Mouse (Mus musculus) E14TG2a.4 (cell line): ENCODE measurements around the gene Rtl3.

Experiments used
- H3K27me3 ChIP-seq: 2 replicates; pipeline ENCODE4 v1.6.1; 2014; ENCODE audit warnings: low read length, control low read depth; ENCODE audit not compliant: insufficient read depth
- H3K36me3 ChIP-seq: 2 replicates; pipeline ENCODE4 v1.6.1; 2014; ENCODE audit warnings: low read length, control low read depth; ENCODE audit not compliant: insufficient read depth
- H3K4me1 ChIP-seq: replicated peaks from 2 replicates; pipeline ENCODE4 v1.6.1; 2014; ENCODE audit warnings: low read depth, low read length, control low read depth
- H3K4me3 ChIP-seq: replicated peaks from 2 replicates; pipeline ENCODE4 v1.5.1; 2014; ENCODE audit warnings: mild to moderate bottlenecking, low read length
- H3K9me3 ChIP-seq: 2 replicates; pipeline ENCODE4 v1.6.1; 2014; ENCODE audit warnings: low read length, control low read depth
- CTCF ChIP-seq: conservative IDR thresholded peaks from 2 replicates; pipeline ENCODE4 v1.5.1; 2014; ENCODE audit warnings: low read length
- NANOG ChIP-seq: IDR thresholded peaks from 2 replicates; pipeline ENCODE4 v1.6.1; 2014; ENCODE audit warnings: borderline replicate concordance, low read length, mixed read lengths
- POU5F1 ChIP-seq: IDR thresholded peaks from 2 replicates; pipeline ENCODE4 v1.6.1; 2014; ENCODE audit warnings: low read length, borderline replicate concordance

Gene Rtl3

GRCm38 (mm10) chrX:106840409-106840808, at the start of gene Rtl3:
Gene Rtl3, minus strand, starts transcription at chrX:106840644.
- Histone ChIP-seq H3K4me3 (no peak within 1 kb of the TSS), H3K27me3 (peaks cover 2% of the 10 kb centered on the region; the same call in 1 of the 2 replicates)
- TF ChIP-seq CTCF (no peak), POU5F1 (no peak), NANOG (no peak)

DNA sequence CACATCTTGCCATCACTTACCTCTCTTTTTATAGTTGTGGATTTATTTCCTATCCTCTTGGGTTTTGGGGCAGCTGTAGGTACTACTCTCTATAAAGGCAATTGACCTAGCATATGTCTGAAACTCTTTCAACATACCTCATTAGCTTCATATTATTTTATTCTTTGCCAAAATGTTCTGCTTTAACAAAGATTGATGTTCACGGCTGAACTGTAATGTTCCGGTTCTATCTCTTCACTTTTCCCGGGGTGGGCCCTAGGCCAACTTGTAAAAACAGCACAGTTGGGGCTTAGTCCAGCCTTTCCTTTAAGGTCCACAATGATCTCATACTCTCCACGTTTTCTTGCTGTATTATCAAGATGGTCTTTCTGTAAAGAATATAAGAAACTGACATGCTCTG, 31.9 kb upstream of the Rtl3 start:
- TF ChIP-seq CTCF (no peak), POU5F1 (no peak), NANOG (no peak)
- Histone ChIP-seq H3K27me3 (no peaks in the 10 kb centered on the region), H3K9me3 (no peaks in the 10 kb centered on the region), H3K4me1 (no peaks in the 10 kb centered on the region), H3K36me3 (no peaks in the 10 kb centered on the region), H3K4me3 (no peak overlapping the region)

More at GRCm38 (mm10) chrX:106840409-106840808, at the start of gene Rtl3:
- no peaks in the 10 kb centered on the region for H3K9me3 ChIP-seq
- H3K4me1 ChIP-seq, result no peaks in the 10 kb centered on the region
- no peaks in the 10 kb centered on the region for H3K36me3 ChIP-seq

DNA sequence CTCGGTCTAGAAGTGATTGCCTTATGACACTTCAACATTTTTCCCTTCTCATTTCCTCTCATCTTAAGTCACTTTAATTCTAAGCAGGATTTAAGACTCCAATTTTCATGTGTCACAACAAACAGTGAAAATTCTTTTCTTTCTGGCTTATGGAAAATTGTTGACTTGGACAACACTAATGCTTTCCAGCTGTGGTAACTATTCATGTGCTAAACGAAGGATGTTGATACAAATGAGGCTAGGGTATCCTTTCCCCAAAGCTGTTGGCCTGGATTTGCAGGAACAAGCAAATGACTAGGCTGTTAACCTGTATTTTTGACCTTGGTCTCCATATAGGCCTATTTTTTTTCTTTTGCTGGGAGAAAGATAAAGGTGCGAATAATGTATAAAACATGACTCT, 31.4 kb upstream of the Rtl3 start:
- Histone ChIP-seq H3K9me3 (no peaks in the 10 kb centered on the region), H3K27me3 (no peaks in the 10 kb centered on the region), H3K36me3 (no peaks in the 10 kb centered on the region), H3K4me1 (no peaks in the 10 kb centered on the region), H3K4me3 (no peak overlapping the region)
- TF ChIP-seq POU5F1, result no peak

DNA sequence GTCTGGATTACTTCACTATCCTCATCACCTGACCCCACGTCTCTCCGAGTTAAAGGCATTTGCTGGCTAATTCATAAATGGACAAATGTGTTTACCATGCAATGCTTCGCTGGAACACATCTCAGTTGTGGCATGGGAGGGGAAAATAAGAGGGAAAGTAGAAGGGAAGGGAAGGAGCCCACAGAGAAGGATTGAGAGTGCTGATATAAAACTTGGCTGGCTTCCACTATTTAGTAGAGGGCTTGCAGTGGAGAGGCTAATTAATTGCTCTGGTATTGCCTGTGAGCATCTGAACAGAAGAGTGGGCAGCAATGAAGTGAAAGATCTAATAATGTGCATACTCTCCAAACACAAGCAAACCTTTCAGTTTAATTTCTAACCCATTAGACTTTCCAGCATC, 31.0 kb upstream of the Rtl3 start:
- Histone ChIP-seq H3K4me1 (no peaks in the 10 kb centered on the region), H3K27me3 (no peaks in the 10 kb centered on the region), H3K4me3 (no peak overlapping the region), H3K36me3 (no peaks in the 10 kb centered on the region), H3K9me3 (no peaks in the 10 kb centered on the region)
- TF ChIP-seq NANOG (no peak), POU5F1 (no peak), CTCF (no peak)

GRCm38 (mm10) chrX:106853523-106854300, 13.3 kb upstream of the Rtl3 start:
- H3K4me1 ChIP-seq, result no peaks in the 10 kb centered on the region
- H3K4me3 ChIP-seq, result no peak overlapping the region
- no peak for TF ChIP-seq NANOG
- no peak for TF ChIP-seq POU5F1
- TF ChIP-seq CTCF, result no peak
- no peaks in the 10 kb centered on the region for H3K27me3 ChIP-seq
- no peaks in the 10 kb centered on the region for H3K9me3 ChIP-seq
- no peaks in the 10 kb centered on the region for H3K36me3 ChIP-seq

GRCm38 (mm10) chrX:106839591-106839990, 853 bp downstream of the Rtl3 start:
- Histone ChIP-seq H3K4me3 (no peak overlapping the region), H3K4me1 (no peaks in the 10 kb centered on the region), H3K27me3 (peaks cover 2% of the 10 kb centered on the region; the same call in 1 of the 2 replicates), H3K36me3 (no peaks in the 10 kb centered on the region), H3K9me3 (no peaks in the 10 kb centered on the region)
- no peak for TF ChIP-seq CTCF
- no peak for TF ChIP-seq POU5F1
- no peak for TF ChIP-seq NANOG

DNA sequence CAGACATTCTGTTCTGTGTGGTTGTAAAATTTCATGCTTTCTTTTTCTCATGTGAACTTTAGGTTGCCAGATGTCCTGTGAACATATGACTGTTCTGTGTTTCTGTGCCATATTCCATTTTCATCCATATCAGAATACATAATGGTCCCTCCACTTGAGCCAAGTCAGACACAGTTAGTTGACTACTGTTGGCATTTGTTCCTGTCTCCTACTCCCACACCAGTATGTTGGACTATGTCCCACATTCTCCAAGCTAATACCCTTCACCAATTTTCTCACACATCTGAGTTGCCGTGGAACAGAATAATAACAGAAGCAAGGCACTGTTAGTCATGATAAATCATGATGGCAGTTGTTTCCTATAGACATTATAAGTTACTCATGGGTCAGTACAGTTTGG, 9.9 kb downstream of the Rtl3 start:
- Histone ChIP-seq H3K9me3 (no peaks in the 10 kb centered on the region), H3K4me1 (no peaks in the 10 kb centered on the region), H3K27me3 (no peaks in the 10 kb centered on the region), H3K36me3 (no peaks in the 10 kb centered on the region), H3K4me3 (no peak overlapping the region)
- TF ChIP-seq NANOG, result no peak
- TF ChIP-seq POU5F1, result no peak
- TF ChIP-seq CTCF, result no peak

GRCm38 (mm10) chrX:106809560-106810226, 30.8 kb downstream of the Rtl3 start:
- no peaks in the 10 kb centered on the region; the same call in 1 of the 2 replicates for H3K9me3 ChIP-seq
- no peaks in the 10 kb centered on the region for H3K4me1 ChIP-seq
- TF ChIP-seq NANOG, result no peak
- H3K36me3 ChIP-seq, result no peaks in the 10 kb centered on the region
- no peak overlapping the region for H3K4me3 ChIP-seq
- H3K27me3 ChIP-seq, result no peaks in the 10 kb centered on the region

DNA sequence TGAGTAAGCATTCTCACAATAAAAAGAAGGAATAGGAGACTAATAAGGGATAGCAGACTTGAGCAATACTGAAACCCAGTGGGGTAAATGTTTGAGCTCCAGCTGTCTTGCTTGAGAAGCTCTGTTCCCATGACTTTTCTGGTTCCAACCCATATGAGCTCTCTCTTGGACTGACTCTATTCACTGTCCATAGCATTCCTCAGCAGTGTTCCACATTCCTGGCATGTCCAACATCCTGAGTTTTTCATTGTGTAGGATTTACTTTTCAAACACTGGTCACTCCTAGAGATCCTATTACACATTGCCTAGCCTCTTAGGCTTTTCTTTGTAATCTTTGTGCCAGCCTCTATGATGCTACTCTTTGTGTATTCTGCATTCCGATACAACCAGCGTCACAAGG, 36.1 kb downstream of the Rtl3 start:
- Histone ChIP-seq H3K4me3 (no peak overlapping the region), H3K9me3 (no peaks in the 10 kb centered on the region), H3K36me3 (no peaks in the 10 kb centered on the region), H3K27me3 (no peaks in the 10 kb centered on the region), H3K4me1 (no peaks in the 10 kb centered on the region)
- TF ChIP-seq POU5F1 (no peak), NANOG (no peak), CTCF (no peak)
